Mouse (Mus musculus) A20 (cell line): Measurements from ENCODE around the gene Acot2.
"Not testable (repeated sequence)": the region's sequence is repeated elsewhere in the genome, so short reads cannot be mapped to it uniquely, and the experiment has no call there.

ENCODE experiments used
- DNase-seq: peaks from one replicate; pipeline ENCODE4 v3.0.0-alpha.2; 2011; ENCODE audit warnings: low read depth, low spot score

The Acot2 gene

DNA sequence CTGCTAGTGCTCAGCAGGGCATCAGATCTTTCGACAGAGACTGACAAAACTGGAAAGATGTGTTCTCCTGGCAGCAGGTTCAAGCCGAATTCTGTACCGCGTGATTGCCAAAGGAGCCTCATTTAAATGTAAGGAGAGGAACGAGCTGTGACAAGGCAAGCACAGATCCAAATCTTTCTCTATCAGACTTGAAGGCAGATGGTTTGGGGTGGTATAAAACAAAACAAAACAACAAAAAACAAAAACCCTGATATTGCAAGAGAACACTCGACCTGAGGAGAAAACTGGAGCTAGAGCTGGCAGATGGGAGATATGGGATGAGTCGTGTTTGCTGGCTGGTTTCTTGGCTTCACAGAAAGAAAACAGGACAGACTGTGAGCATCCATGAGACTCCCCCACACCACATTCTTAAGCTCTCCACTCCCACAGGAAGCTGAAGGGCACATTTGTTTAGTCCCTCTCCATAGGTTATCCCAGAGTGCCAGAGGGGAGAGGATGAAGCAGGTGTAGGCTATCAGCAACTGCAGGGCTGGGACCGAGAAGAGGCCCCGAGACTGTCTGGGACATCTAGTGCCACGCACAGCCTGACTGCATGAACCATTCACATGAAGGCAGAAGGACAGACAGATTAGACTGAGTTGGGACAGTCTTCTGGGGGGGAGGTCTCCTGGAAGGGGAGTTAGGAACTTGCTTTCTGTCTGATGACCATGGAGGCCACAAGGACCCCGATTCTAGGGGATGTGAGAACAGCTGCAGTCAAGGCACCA lies 10.9 kb downstream of the Acot2 start:
- DNase-seq = no peak

DNA sequence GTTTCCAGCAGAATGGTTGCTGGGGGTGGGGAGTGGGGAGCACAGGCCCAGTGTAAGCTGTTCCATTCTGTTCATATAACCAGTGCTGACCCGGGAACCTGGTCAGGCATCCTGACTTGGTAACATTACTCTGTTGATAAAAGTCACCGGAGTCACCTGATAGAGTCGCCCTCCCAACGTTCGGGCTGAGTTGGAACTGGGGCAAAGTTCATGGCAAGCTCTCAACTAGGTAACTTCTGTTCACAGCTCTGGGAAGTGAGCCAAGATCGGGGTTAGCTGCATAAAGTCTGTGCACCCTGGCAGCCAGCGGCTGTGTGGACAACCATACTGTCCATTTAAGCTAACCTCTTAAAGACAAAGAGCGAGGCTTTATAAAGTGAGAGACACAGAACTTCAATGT lies 11.6 kb downstream of the Acot2 start:
- DNase-seq = not testable (repeated sequence)

DNA sequence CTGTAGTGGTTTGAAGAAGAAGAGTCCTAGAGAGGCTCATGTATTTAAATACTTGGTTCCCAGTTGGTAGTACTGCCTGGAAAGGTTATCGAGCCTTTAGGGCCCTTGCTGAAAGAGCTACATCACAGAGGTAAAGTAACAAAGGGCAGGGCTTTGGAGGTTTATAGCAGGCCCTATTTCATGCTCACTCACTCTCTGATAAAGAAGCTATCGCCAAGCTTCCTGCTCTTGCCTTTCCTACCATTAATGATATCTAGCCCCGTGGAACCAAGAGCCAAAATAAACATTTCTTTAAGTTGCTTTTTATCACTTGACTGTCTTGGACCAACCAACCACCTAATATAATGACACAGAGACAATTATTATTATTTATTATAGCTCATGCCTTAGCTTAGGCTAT lies 12.8 kb downstream of the Acot2 start:
- DNase-seq = no peak

DNA sequence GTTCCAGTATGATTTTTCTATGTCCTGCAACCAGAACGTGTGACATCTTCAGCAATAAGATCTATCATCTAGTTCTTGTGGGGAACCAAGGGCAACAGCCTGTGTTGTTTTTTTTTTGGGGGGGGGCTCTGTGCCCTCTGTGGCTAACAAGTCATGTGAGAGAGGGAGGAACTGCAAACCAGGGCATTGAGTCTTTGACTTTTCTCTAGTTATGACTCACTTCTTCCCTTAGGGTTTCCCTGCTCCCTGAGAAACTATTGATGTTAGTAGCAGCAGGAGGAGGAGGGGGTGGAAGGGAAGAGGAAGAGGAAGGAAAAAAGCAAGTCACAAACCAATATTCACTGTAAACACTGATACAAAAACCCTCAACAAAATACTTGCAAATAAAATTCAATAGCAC lies 16.2 kb downstream of the Acot2 start:
- DNase-seq = no peak

DNA sequence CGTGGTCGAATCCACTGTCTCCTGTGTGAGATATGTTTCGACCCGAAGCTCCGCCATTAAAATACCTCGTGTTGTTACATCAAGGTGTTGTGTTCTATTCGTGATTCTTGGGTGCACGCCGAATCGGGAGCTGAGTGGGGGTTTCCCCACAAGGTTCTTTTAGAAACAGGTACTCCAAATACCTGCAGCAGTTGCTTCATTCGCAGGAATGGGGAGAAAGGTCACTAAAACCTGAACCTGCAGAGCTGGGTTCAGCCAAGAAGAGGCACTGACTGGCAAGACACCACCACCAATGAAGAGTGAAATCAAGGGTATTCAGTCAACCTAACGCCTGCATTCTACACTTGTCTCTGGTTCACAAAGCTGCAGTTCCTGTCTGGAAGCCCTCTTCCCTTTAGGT lies 20.6 kb downstream of the Acot2 start:
- no peak for DNase-seq

DNA sequence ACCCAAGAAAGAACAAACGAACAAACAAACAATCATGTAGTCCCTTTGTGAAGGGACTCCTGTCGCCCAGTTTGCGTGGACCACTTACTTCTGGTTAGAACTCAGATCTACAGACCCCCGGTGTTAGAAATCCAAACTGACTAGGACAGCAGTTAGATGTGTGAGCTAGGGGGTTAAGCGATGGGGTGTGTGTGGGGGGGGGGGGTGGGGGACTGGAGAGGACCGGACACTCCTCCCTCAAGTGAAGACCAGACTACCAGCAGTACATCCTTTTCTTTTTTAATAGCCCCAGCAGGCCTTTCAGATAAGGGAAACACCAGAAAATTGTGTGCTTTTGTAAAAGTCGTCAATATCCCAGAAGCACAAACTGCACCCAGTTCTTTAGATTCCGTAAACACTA lies 21.1 kb downstream of the Acot2 start:
- no peak for DNase-seq

DNA sequence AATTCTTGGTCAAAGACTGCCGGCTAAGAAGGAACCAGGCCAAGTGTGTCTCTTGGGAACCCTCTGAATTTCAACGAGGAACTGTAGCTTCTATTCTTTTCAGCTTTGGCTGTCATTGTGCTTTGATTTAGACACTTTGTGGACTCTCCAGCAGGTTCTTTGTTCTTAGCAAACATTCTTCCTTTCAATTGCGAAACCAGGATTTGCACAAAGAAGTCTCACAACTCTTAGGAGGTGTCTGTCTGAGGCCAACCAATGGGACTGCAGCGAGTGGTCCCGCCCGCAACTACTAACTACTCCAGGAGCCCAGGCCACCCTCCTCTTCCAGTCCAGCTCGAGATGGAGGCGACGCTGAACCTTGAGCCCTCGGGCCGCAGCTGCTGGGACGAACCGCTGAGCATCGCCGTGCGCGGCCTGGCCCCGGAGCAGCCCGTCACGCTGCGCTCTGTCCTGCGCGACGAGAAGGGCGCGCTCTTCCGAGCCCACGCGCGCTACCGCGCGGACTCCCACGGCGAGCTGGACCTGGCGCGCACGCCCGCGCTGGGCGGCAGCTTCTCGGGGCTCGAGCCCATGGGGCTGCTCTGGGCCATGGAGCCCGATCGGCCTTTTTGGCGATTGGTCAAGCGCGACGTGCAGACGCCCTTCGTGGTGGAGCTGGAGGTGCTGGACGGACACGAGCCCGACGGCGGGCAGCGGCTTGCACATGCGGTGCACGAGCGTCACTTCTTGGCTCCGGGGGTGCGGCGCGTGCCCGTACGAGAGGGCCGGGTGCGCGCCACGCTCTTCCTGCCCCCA lies 21.7 kb downstream of the Acot2 start, which contains the start of gene Acot1:
Gene Acot1, plus strand, starts transcription at position 320 of the 795 bp plus-strand sequence.
- DNase-seq = not testable (repeated sequence)

DNA sequence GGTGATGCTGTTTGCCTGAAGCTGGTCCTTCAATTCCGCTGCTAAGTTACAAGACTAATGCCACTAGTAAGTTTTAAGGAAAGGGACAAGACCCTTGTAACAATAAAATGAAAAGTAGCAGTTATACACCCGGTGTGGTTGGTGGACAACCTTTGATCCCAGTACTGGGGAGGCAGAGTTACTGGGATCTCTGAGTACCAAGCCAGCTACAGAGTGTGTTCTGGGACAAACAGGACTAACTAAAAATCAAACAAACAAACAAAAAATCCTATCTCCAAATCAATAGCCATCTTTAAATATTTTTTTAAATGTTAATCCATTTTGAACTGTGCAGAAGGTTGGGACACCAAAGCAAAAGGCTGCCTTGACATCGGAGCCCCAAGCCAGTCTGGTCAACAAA lies 22.5 kb downstream of the Acot2 start:
- DNase-seq = no peak

DNA sequence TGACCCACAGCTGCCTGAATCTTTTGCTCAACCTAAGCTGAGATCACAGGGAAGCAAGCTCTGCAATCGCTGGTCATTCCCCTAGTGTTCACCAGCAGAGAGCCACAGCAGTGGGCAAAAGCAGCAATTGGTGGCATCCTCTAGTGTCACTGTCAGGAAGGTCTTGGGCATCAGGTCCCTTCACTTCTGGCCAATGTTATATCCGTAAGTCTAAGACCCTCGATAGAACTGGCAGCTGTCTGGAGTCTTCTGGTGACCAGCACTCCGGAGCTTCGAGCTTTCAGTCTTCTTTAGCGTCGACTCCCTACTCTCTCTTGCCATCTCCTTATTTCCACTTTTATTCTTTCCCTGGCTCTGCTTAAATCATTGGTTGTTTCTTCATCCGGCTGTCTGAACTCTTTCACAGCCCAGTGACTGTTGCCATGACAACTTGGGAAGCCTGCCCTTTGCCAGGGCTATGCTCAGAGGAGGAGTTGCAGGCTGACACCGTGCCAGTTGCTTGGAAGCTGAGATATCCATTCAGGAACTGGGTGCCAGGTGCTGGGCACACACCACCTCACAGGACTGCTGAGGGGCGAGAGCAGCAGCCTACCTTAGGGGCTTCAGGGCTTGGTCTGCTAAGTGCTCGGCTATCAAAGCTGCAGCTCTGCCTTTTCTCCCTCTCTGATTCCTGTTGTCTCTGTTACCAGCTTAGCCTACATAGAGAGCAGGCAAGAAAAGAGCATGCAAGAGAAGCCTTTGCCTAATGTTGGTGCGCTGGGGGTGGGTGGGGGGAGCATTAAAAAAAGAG lies 23.8 kb downstream of the Acot2 start:
- DNase-seq = peak; percentile 30

DNA sequence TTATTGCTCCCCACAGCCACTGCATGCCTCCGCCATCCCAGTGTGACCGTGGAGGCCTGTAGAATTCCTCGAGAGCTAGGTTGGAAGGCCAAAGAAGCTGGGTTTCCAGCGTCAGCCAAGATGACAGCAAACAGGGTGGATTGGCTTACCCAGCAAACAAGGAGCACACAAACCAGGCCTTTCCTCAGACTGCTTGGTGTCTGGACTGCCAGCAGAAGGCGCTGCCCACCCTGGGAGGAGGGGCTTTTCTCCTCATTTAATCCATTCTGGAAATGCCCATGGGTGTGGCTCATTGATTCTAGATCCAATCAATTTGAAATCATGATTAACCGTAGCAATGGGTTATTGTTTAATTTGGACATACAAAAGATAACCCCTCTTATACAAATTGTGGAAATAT lies 25.5 kb downstream of the Acot2 start:
- DNase-seq = no peak

DNA sequence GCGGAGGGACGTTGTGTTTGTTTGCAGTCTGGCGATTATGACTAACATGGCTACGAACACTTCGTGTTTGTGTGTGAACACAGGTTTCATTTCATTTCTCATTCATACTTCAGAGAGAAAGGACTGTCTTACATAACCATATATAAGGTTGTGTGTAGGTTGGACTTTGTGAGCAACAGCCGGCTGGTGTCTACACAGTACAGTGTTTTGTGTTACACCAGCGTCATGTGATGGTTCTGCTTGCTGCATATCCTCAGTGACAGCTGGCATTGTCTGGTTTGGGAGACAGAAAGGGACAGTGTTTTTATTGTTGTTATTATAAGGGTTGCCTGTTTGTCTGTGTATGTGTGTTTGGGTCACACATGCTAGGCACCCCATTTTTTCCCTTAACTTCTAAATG lies 26.0 kb downstream of the Acot2 start:
- no peak for DNase-seq

DNA sequence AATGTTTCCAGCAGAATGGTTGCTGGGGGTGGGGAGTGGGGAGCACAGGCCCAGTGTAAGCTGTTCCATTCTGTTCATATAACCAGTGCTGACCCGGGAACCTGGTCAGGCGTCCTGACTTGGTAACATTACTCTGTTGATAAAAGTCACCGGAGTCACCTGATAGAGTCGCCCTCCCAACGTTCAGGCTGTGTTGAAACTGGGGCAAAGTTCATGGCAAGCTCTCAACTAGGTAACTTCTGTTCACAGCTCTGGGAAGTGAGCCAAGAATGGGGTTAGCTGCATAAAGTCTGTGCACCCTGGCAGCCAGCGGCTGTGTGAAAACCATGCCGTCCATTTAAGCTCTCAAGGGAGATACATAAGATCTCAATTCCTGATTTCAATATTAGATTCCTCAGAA lies 32.9 kb downstream of the Acot2 start:
- not testable (repeated sequence) for DNase-seq

DNA sequence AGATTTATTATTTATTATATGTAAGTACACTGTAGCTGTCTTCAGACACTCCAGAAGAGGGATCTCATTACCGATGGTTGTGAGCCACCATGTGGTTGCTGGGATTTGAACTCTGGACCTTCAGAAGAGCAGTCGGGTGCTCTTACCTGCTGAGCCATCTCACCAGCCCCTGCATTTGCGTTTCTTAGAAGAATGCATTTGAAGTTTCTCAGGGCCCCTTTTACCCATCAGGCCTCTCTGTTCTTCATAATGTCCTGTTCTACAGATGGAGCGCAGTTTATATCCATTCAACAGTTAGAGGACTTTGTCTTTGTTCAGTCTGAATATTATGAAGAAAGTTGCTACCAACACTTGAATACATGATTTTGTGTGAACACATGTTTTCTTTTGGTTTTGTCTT lies 34.6 kb downstream of the Acot2 start:
- DNase-seq = not testable (repeated sequence)

DNA sequence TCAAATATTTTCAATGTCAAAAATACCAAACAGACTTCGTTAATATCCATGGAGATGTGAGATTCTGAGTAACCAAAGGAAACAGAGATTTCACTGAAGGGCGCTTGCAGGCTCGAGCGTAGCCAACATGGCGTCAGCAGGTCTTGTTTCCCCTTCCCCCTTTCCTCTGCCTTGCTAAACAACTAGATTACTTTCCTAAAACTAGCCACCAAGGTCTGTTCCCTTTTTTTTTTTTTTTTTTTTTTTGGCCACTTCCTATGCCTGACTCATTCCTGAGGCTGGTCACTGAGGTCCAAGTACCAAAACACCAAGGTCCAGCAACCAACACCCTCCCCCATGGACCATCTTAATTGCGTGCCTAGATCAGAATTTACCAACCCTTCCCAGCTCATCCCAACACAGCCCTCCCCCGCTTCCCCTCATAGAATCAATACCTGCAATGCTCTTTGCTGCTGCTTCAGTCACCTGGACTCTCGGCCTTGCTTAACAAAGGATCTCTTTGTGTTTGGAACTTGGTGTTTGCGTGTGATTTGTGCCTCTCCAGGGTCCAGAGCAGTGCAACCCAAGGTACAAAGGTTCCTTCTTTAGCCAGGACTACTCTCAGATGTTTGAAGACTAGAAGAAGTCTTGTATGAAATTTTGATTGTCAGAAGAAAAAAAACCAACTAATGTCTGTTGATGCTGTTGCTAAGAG lies 35.5 kb downstream of the Acot2 start:
- no peak for DNase-seq

DNA sequence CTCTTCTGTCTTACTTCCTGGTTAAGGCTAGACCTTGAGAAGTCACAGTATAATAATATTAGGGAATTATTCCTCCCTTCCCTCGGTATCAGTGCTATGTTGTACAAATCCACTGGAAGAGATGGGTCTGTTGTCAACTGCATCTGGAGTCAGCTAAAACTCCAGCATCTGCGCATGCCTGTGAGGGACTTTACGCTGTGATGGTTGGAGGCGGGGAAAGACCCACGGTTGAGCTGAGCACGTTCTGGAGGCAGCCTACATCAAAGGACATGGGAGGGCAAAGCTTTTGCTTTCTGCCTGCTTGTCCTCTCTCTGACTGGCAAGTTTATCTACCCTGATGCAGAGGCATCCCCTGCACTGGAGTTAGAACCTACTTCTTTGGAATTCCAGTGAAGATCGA lies 38.2 kb downstream of the Acot2 start:
- no peak for DNase-seq

DNA sequence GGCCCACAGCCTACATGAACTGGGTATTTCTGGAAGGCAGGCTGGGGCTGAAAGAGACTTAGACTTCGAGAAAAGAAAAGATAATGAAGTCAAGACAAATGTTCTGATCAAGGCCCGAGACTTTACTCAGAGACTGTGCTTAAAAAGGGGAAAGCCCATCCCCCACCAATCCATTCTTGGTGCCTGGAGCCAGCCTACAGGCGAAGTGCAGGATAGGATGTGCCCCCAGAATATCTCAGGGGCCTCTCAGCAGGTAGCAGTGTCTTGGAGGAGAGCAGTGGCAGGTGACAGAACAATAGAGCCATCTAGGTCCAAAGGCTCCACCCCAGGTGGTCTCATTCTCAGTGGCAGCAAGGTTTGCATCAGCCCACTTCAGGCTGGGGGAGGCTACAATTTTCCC lies 40.7 kb downstream of the Acot2 start:
- DNase-seq = not testable (repeated sequence)

DNA sequence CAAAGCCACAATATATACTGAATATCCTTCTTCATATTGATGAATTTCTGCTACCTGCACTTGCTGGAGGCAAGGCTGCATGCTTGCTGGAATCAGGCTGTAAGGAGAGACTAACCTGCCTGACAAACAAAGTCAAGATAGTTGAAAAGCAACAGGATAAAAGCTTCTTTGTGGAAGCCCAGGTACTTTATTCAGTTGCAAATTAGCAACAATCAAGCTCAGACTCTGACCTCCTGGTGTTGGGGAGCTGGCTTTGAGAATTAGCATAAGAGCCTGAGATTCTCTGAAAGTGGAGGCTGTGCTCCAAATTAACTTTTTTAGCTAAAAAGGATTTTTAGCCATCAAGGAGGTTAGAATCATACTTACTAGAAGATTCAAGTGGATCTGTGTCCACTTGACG lies 41.4 kb downstream of the Acot2 start:
- DNase-seq = not testable (repeated sequence)

DNA sequence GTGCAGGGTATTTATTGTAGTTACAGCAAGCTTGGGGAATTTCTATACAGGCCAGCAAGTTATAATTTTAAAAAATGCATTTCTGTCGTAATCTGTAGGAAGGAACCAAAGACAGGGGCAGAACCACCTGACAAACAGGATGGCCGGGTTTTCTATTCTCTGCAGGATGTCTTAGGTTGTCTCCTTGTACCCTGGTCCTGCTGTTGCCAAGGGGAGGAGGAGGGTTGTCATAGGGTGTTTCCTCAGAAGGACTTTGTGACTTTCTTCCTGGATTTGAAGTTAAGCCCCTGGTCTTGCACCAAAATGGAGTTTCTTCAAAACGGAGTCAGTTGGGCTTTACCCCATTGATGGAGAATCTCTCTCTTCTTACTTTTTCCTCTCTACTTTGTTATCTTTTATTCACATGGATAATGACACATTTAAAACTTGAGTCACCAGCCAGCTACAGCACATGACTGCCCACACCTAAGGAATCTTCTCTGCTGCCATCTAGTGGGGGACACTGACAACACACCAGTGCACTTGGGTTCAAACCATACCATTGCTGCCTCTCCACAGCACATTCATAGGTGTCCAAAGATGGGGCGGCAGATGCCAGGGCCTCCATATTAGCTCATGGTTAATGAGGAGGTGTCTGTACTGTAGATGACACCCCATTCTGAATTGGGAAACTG lies 43.1 kb downstream of the Acot2 start:
- DNase-seq = peak; percentile 74

DNA sequence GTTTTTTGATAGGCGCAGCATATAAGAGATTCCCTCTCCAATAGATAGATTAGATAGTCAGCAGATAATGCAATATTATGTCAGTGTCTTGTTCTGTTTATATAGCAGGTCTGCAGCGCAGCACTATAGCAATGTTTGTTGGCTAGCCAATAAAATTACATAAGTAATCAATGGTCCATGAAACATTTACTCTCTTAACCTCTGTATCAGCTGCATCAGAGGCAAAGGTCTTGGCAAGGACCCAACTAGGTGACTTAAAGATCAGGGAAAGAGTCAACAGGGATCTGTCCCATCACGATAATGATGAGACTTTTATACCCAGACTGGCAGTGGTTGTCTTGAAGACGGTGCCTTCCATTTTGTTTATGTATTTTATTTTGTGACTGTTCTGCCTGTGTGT lies 45.2 kb downstream of the Acot2 start:
- no peak for DNase-seq

DNA sequence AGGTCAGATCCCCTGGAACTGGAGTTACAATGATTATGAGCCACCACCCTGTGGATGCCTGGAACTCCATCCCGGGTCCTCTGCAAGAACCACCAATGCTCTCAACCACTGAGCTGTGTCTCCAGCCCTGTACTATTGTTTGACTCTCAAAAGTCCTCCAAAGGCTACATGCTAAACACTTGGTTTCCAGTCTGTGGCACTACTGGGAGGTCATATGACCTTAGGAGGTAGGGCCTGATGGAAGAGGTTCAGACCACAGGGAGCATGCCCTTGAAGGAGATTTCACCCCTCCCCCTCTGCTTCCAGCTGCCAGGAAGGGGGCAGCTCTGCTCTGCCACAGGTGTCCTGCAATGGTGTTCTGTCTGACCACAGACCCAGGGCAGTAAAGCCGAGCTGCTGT lies 45.6 kb downstream of the Acot2 start:
- DNase-seq = not testable (repeated sequence)

DNA sequence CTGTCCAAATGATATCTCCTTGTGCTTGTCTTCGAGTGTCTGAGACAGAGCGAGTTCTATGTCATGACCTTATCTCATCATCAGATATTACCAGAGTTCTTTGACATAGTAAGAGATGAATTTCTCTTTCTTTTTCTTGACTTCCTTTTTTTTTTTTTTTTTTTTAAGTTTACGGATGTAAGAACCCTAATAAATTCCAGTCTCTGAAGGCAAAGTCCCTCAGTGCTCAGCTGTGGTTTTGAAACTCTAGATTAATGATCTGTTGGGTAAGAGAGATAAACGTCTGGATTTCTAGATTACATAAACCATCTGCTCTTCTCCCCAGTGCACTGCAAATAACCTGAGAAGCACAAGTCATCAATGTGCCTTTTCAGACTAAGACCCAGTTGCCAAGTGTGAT lies 46.4 kb downstream of the Acot2 start:
- no peak for DNase-seq
